Mouse (Mus musculus): ENCODE results near the gene Sh2b1. TPM values are rescaled to one million over a fixed set of nuclear protein-coding genes. Genes with fewer than 3 reads are reported as not detected.
"Not testable (repeated sequence)": the region's sequence is repeated elsewhere in the genome, so short reads cannot be mapped to it uniquely, and the experiment has no call there.

Gene Sh2b1
- total RNA-seq, 2 experiments from 2014 or later: 68.4 to 75.0 TPM

- not testable (repeated sequence) for DNase-seq (ENCODE audit: low spot score in 2 of 2)
- intact Hi-C loops (cut with DNase I): loop anchor here (2.0 kb wide), 1 partner anchor 15 kb away; the partner anchor contains the start of gene Atxn2l
Observed at GRCm38 (mm10) chr7:126487617-126488385, 12.6 kb upstream of the Sh2b1 start.

- DNase-seq (ENCODE audit: low spot score in 2 of 2): peak; percentile 97 to 98
- intact Hi-C loops (cut with DNase I): loop anchor here (2.0 kb wide), 1 partner anchor 16 kb away; the partner anchor contains the start of gene Atxn2l
Observed at GRCm38 (mm10) chr7:126487052-126487483, 11.8 kb upstream of the Sh2b1 start, which contains the start of gene Tufm. Tufm (plus strand) TSS chr7:126487361.

- intact Hi-C loops (cut with DNase I): no loop called here
- DNase-seq (ENCODE audit: low spot score in 2 of 2): peak in 1 of 2 experiments; percentile 61
Observed at GRCm38 (mm10) chr7:126482392-126482871, 7.2 kb upstream of the Sh2b1 start.

GRCm38 (mm10) chr7:126481699-126482098, 6.5 kb upstream of the Sh2b1 start:
- intact Hi-C loops (cut with DNase I): loop anchor here (1.0 kb wide), 1 partner anchor 47 kb away; no protein-coding TSS in a partner anchor
- no peak for DNase-seq (ENCODE audit: low spot score in 2 of 2)

GRCm38 (mm10) chr7:126474486-126474955, 703 bp downstream of the Sh2b1 start:
- intact Hi-C loops (cut with DNase I): no loop called here
- DNase-seq (ENCODE audit: low spot score in 2 of 2): no peak

GRCm38 (mm10) chr7:126473470-126474086, 1.6 kb downstream of the Sh2b1 start:
- intact Hi-C loops (cut with DNase I): no loop called here
- DNase-seq (ENCODE audit: low spot score in 2 of 2): no peak

- DNase-seq (ENCODE audit: low spot score in 2 of 2): no peak
- intact Hi-C loops (cut with DNase I): no loop called here
Observed at GRCm38 (mm10) chr7:126472713-126473112, 2.5 kb downstream of the Sh2b1 start.

GRCm38 (mm10) chr7:126472306-126472705, 2.9 kb downstream of the Sh2b1 start:
- intact Hi-C loops (cut with DNase I): no loop called here

GRCm38 (mm10) chr7:126471853-126472252, 3.4 kb downstream of the Sh2b1 start:
- intact Hi-C loops (cut with DNase I): no loop called here
- DNase-seq (ENCODE audit: low spot score in 2 of 2): no peak

More at GRCm38 (mm10) chr7:126472306-126472705, 2.9 kb downstream of the Sh2b1 start:
- DNase-seq (ENCODE audit: low spot score in 2 of 2): no peak

GRCm38 (mm10) chr7:126471361-126471760, 3.9 kb downstream of the Sh2b1 start:
- intact Hi-C loops (cut with DNase I): no loop called here
- no peak for DNase-seq (ENCODE audit: low spot score in 2 of 2)

GRCm38 (mm10) chr7:126470077-126470476, 5.1 kb downstream of the Sh2b1 start:
- intact Hi-C loops (cut with DNase I): no loop called here
- DNase-seq (ENCODE audit: low spot score in 2 of 2): no peak

GRCm38 (mm10) chr7:126467834-126468627, 7.2 kb downstream of the Sh2b1 start:
- intact Hi-C loops (cut with DNase I): loop anchor here (5.0 kb wide), 1 partner anchor 71 kb away; the partner anchor contains the start of gene Nfatc2ip
- no peak for DNase-seq (ENCODE audit: low spot score in 2 of 2)

- intact Hi-C loops (cut with DNase I): loop anchor here (5.0 kb wide), 1 partner anchor 70 kb away; the partner anchor contains the start of gene Nfatc2ip
- DNase-seq (ENCODE audit: low spot score in 2 of 2): peak in 1 of 2 experiments; percentile 28
Observed at GRCm38 (mm10) chr7:126467271-126467670, 8.0 kb downstream of the Sh2b1 start.

- intact Hi-C loops (cut with DNase I): loop anchor here (5.0 kb wide), 1 partner anchor 69 kb away; the partner anchor contains the start of gene Nfatc2ip
- DNase-seq (ENCODE audit: low spot score in 2 of 2): no peak
Observed at GRCm38 (mm10) chr7:126466707-126467106, 8.5 kb downstream of the Sh2b1 start.

- intact Hi-C loops (cut with DNase I): loop anchor here (5.0 kb wide), 1 partner anchor 69 kb away; the partner anchor contains the start of gene Nfatc2ip
- DNase-seq (ENCODE audit: low spot score in 2 of 2): no peak
Observed at GRCm38 (mm10) chr7:126466116-126466515, 9.1 kb downstream of the Sh2b1 start.

GRCm38 (mm10) chr7:126465246-126466030, 9.8 kb downstream of the Sh2b1 start:
- DNase-seq (ENCODE audit: low spot score in 2 of 2): no peak
- intact Hi-C loops (cut with DNase I): loop anchor here (5.0 kb wide), 1 partner anchor 68 kb away; the partner anchor contains the start of gene Nfatc2ip

- DNase-seq (ENCODE audit: low spot score in 2 of 2): no peak
- intact Hi-C loops (cut with DNase I): loop anchor here (5.0 kb wide), 1 partner anchor 68 kb away; the partner anchor contains the start of gene Nfatc2ip
Observed at GRCm38 (mm10) chr7:126464836-126465235, 10.4 kb downstream of the Sh2b1 start.

GRCm38 (mm10) chr7:126464121-126464520, 11.1 kb downstream of the Sh2b1 start:
- intact Hi-C loops (cut with DNase I): no loop called here
- DNase-seq (ENCODE audit: low spot score in 2 of 2): no peak
